Mouse (Mus musculus) hindbrain, embryonic 16.5 days (tissue): ENCODE data around the gene Frat2. TPM values are rescaled to one million over a fixed set of nuclear protein-coding genes. Genes with fewer than 3 reads are reported as not detected.

Experiments
- ATAC-seq: fragments of 200-750 bp; cut with Nextera tagmentation; 2 replicates; pipeline ENCODE4 v1.8.0; 2017; ENCODE audit warnings: moderate TSS enrichment, moderate library complexity
- H3K27ac ChIP-seq: fragments of 300-500 bp; sonication (generic); 2 replicates; pipeline ENCODE4 v1.5.1; 2014; ENCODE audit warnings: low read depth, mild to moderate bottlenecking, control low read depth, low read length, moderate library complexity
- H3K27me3 ChIP-seq: fragments of 300-500 bp; sonication (generic); replicated peaks from 2 replicates; pipeline ENCODE4 v1.6.1; 2014; ENCODE audit warnings: low read length; ENCODE audit not compliant: control insufficient read depth, insufficient read depth
- H3K36me3 ChIP-seq: fragments of 300-500 bp; sonication (generic); 2 replicates; pipeline ENCODE4 v1.6.1; 2014; ENCODE audit warnings: mild to moderate bottlenecking, low read length, moderate library complexity, mixed read lengths; ENCODE audit not compliant: control insufficient read depth, insufficient read depth
- H3K4me1 ChIP-seq: fragments of 300-500 bp; sonication (generic); 2 replicates; pipeline ENCODE4 v1.6.1; 2014; ENCODE audit warnings: low read depth, low read length; ENCODE audit not compliant: control insufficient read depth, insufficient read depth
- H3K4me2 ChIP-seq: fragments of 300-500 bp; sonication (generic); 2 replicates; pipeline ENCODE4 v1.6.1; 2014; ENCODE audit warnings: mild to moderate bottlenecking, low read length, control low read depth, moderate library complexity
- H3K4me3 ChIP-seq: fragments of 300-500 bp; sonication (generic); 2 replicates; pipeline ENCODE4 v1.5.1; 2014; ENCODE audit warnings: mild to moderate bottlenecking, low read length, control low read depth, moderate library complexity
- H3K9ac ChIP-seq: fragments of 300-500 bp; sonication (generic); 2 replicates; pipeline ENCODE4 v1.6.1; 2014; ENCODE audit warnings: low read depth, mild to moderate bottlenecking, control low read depth, low read length, moderate library complexity
- H3K9me3 ChIP-seq: fragments of 300-500 bp; sonication (generic); 2 replicates; pipeline ENCODE4 v1.6.1; 2014; ENCODE audit warnings: mild to moderate bottlenecking, low read length, moderate library complexity; ENCODE audit not compliant: control insufficient read depth
- WGBS: fragments of 180-500 bp; shearing (Covaris S2); extraction: QIAGEN DNeasy Blood & Tissue Kit; methylation state at CpG from one replicate; pipeline ENCODE4 v1.1.7; 2014; 5-methylcytosine and 5-hydroxymethylcytosine counted together
- polyA plus RNA-seq: library from polyadenylated mRNA; unstranded; fragments of >200 nt; fragmentation: Nextera tagmentation; extraction: Ambion mirVana; gene quantifications from 2 replicates; pipeline ENCODE4 v1.2.1, GENCODE M21; 2015

Frat2 gene
- polyA plus RNA-seq = 4.3 and 4.6 TPM in 2 replicates

GRCm38 (mm10) chr19:41847992-41848851 lies at the start of gene Frat2:
Frat2 (minus strand) TSS chr19:41848132.
- peak within 1 kb of the TSS; percentile 70 for H3K4me2 ChIP-seq
- peaks cover 21% of the 10 kb centered on the region for H3K4me1 ChIP-seq
- H3K27me3 ChIP-seq = no peaks in the 10 kb centered on the region
- peak within 1 kb of the TSS; percentile 78 for H3K9ac ChIP-seq
- WGBS = under 1% methylated on average over 72 of the region's 72 CpGs
- H3K27ac ChIP-seq = peak within 1 kb of the TSS; percentile 93
- no peaks in the 10 kb centered on the region for H3K9me3 ChIP-seq
- H3K36me3 ChIP-seq = no peaks in the 10 kb centered on the region
- H3K4me3 ChIP-seq = peak within 1 kb of the TSS; percentile 87
- ATAC-seq = peak; percentile 96

- 18% methylated on average over 18 of the region's 18 CpGs for WGBS
- no peak overlapping the region; the same call in 1 of the 2 replicates for H3K27ac ChIP-seq
Observed at GRCm38 (mm10) chr19:41896319-41896711, 48.4 kb upstream of the Frat2 start.

DNA sequence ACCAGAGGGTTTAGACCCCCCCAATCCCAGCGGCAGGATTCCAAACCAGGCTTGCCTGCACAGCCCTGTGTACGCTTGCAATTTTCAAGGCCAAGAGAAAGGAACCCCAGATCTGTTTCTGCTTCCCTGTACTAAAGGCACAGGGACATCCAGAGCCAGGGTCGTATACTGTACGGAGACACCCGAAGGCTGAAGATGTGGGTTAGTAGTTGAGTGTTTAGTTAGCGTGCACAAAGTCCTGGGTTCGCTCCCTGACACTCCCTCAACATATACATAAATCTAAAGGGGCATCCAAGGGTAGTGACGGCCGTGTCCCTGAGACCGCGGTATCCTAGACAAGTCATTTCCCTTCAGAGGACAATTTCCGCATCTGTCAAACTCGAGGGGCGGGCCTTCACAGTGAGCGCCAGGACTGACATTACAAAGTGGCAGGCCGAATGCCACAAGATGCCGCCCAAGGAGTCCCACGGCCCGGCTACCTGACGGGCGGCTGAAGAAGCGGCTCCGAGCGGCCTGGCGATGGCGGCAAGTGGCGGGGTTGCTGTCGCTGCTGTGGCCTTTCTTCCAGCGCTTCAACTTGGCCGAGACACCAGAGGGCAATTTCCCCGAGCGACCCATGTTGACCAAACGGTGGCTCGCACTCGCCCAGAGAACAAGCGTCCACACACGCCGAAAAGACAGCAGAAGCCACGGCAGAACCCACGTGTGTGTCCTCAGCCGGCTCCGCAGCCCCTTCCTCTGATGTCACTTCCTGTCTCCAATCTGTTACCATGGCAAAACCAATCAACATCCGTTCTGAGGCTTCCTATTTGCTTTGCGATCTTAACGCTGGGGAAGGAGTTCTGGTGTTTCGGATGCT lies 47.8 kb upstream of the Frat2 start, which contains the start of gene Rrp12:
Gene Rrp12 (minus strand): TSS at position 714 of the 859 bp plus-strand sequence.
- Histone ChIP-seq H3K36me3 (no peaks in the 10 kb centered on the region), H3K4me3 (peak within 1 kb of the TSS; percentile 86), H3K9ac (peak within 1 kb of the TSS; percentile 72), H3K4me1 (peaks cover 15% of the 10 kb centered on the region), H3K4me2 (peak within 1 kb of the TSS; percentile 89), H3K27me3 (no peaks in the 10 kb centered on the region), H3K9me3 (no peaks in the 10 kb centered on the region), H3K27ac (peak within 1 kb of the TSS; percentile 29)
- under 1% methylated on average over 46 of the region's 46 CpGs for WGBS
- ATAC-seq = peak; percentile 97

More at GRCm38 (mm10) chr19:41896319-41896711, 48.4 kb upstream of the Frat2 start:
- Histone ChIP-seq H3K4me2 (peak overlapping the region; percentile 89), H3K4me1 (peaks cover 15% of the 10 kb centered on the region), H3K36me3 (no peaks in the 10 kb centered on the region), H3K4me3 (peak overlapping the region; percentile 86), H3K27me3 (no peaks in the 10 kb centered on the region), H3K9me3 (no peaks in the 10 kb centered on the region), H3K9ac (peak overlapping the region; percentile 50)
- peak; percentile 63 for ATAC-seq

DNA sequence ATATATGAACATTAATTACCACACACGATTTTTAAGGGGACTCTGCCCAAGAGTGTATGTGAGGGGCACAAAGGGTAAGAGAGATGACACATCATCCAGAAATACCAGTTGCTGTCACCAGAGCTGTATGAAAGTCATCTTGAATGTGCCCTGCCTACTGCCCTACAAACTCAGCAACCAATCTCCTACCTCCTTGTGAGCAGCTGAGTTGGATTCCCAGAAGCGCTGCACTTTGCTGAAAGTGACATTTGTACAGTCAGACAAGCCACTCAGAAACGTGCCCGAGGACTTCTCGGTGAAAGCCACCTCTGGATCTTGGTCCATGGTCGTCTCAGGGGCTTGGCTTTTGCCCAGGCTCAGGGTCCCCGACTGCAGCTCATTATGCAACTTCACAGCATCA lies 47.0 kb upstream of the Frat2 start:
- Histone ChIP-seq H3K9me3 (no peaks in the 10 kb centered on the region), H3K36me3 (peaks cover 2% of the 10 kb centered on the region; the same call in 1 of the 2 replicates), H3K27ac (no peak overlapping the region), H3K9ac (peak overlapping the region; percentile 72; the same call in 1 of the 2 replicates), H3K4me3 (peak overlapping the region; percentile 86), H3K27me3 (no peaks in the 10 kb centered on the region), H3K4me2 (peak overlapping the region; percentile 89), H3K4me1 (peaks cover 15% of the 10 kb centered on the region)
- 51% methylated on average over 7 of the region's 7 CpGs for WGBS
- no peak for ATAC-seq

GRCm38 (mm10) chr19:41888191-41888590 lies 40.3 kb upstream of the Frat2 start:
- H3K4me1 ChIP-seq = no peaks in the 10 kb centered on the region
- H3K27me3 ChIP-seq = no peaks in the 10 kb centered on the region
- no peak overlapping the region for H3K4me3 ChIP-seq
- ATAC-seq = no peak
- no peak overlapping the region for H3K4me2 ChIP-seq
- H3K9ac ChIP-seq = no peak overlapping the region
- no peak overlapping the region for H3K27ac ChIP-seq
- H3K36me3 ChIP-seq = peaks cover 36% of the 10 kb centered on the region
- no peaks in the 10 kb centered on the region for H3K9me3 ChIP-seq

- H3K4me1 ChIP-seq = no peaks in the 10 kb centered on the region
- no peaks in the 10 kb centered on the region for H3K9me3 ChIP-seq
- no peaks in the 10 kb centered on the region for H3K27me3 ChIP-seq
- WGBS = 97% methylated on average over 9 of the region's 9 CpGs
- ATAC-seq = no peak
- peaks cover 46% of the 10 kb centered on the region for H3K36me3 ChIP-seq
- no peak overlapping the region for H3K9ac ChIP-seq
- H3K4me2 ChIP-seq = no peak overlapping the region
- no peak overlapping the region for H3K4me3 ChIP-seq
- H3K27ac ChIP-seq = no peak overlapping the region
Observed at GRCm38 (mm10) chr19:41883882-41884281, 36.0 kb upstream of the Frat2 start.

DNA sequence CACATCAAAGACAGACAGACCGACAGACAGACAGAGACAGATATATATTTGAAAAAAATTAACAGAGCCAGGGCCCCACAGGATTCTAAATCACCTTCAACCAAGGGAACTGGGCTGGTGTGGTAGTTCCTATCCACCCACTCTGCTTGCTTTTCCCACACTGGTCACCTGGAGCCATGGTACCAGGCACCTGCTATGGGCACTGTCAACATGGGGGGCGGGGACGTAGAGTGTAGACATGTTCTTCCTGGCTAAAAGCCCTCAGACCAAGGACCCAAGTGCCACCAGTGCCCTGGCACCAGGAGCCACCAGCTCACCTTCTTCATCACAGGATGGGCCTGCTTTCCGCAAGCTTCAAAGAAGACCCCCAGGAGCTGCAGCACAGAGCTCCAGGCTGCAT lies 33.9 kb upstream of the Frat2 start:
- H3K27me3 ChIP-seq = no peaks in the 10 kb centered on the region
- no peak overlapping the region for H3K4me3 ChIP-seq
- ATAC-seq = no peak
- H3K9me3 ChIP-seq = no peaks in the 10 kb centered on the region
- H3K4me1 ChIP-seq = no peaks in the 10 kb centered on the region
- no peak overlapping the region for H3K27ac ChIP-seq
- WGBS = 92% methylated on average over 4 of the region's 4 CpGs
- peaks cover 41% of the 10 kb centered on the region for H3K36me3 ChIP-seq
- H3K4me2 ChIP-seq = no peak overlapping the region
- H3K9ac ChIP-seq = no peak overlapping the region

DNA sequence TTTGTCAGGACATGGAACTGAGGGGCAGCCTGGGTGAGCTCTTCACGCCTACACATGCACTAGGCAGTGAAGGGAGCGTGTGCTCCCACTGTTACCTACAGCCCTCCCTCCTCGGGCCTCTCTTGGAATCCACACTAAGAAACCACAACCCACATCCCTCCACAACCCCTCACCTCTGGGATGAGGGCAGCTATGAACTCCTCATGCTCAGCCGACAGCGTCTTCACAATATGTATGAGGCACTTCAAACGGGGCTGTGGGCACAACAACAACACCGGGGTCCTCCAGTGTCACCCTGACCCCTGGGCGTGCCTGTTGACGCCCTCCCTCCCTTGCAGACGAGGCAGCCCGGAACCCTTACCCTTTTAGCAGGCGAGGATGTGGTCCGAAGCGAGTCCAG lies 26.4 kb upstream of the Frat2 start:
- WGBS = 89% methylated on average over 14 of the region's 14 CpGs
- Histone ChIP-seq H3K27me3 (no peaks in the 10 kb centered on the region), H3K4me2 (no peak overlapping the region), H3K4me1 (no peaks in the 10 kb centered on the region), H3K9me3 (no peaks in the 10 kb centered on the region), H3K9ac (no peak overlapping the region), H3K36me3 (peaks cover 47% of the 10 kb centered on the region), H3K27ac (no peak overlapping the region), H3K4me3 (no peak overlapping the region)
- no peak for ATAC-seq

DNA sequence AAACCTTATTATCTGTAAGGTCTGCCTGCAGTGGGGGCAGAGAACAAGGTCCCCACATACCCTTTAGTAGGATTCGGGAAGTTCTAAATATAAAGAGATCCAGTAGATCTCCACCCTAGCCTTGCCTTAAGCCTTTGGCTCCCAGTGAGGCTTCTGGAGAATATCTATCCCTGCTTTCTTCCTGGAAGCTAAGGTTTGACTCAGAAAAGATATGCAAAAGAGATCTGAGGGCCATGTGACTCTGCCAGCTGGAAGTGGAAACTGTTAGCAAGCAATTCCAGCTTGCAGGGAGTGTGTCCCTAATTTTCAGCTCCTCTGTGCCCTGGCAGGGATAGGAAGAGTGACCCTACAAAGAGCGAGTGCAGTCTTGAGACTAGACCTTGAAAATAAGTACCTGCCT lies 24.4 kb upstream of the Frat2 start:
- peaks cover 55% of the 10 kb centered on the region for H3K36me3 ChIP-seq
- H3K9me3 ChIP-seq = no peaks in the 10 kb centered on the region
- WGBS = 95% methylated on average over 2 of the region's 2 CpGs
- no peaks in the 10 kb centered on the region for H3K4me1 ChIP-seq
- no peak overlapping the region for H3K4me3 ChIP-seq
- no peak overlapping the region for H3K9ac ChIP-seq
- H3K27me3 ChIP-seq = no peaks in the 10 kb centered on the region
- H3K27ac ChIP-seq = no peak overlapping the region
- no peak overlapping the region for H3K4me2 ChIP-seq
- ATAC-seq = no peak
